Mouse (Mus musculus): ENCODE results near the gene Olfr523. TPM values are rescaled to one million over a fixed set of nuclear protein-coding genes. Genes with fewer than 3 reads are reported as not detected.

Gene Olfr523
- polyA plus RNA-seq, 1 experiment from 2014 or later: not detected

GRCm38 (mm10) chr7:140206904-140207303 lies 33.9 kb downstream of the Olfr523 start:
- Histone ChIP-seq H3K4me2 (no peak overlapping the region), H3K4me1 (no peaks in the 10 kb centered on the region), H3K36me3 (ENCODE audit: poor library complexity, severe bottlenecking) (no peaks in the 10 kb centered on the region), H3K4me3 (no peak overlapping the region), H3K9ac (no peak overlapping the region), H3K9me3 (replicated peaks) (no peaks in the 10 kb centered on the region), H3K27ac (no peak overlapping the region), H3K27me3 (0 out of 2 replicates have a peak, but pooled peaks cover 3% of the 10 kb centered on the region)
- 87% methylated on average over 3 of the region's 3 CpGs for WGBS
- ATAC-seq: no peak

- no peak overlapping the region for H3K4me2 ChIP-seq
- ATAC-seq: no peak
- H3K27ac ChIP-seq: no peak overlapping the region
- no peak overlapping the region for H3K9ac ChIP-seq
- 80% methylated on average over 8 of the region's 8 CpGs for WGBS
- H3K4me3 ChIP-seq: no peak overlapping the region
- no peaks in the 10 kb centered on the region for H3K9me3 ChIP-seq (replicated peaks)
- H3K36me3 ChIP-seq (ENCODE audit: poor library complexity, severe bottlenecking): no peaks in the 10 kb centered on the region
- H3K27me3 ChIP-seq: 0 out of 2 replicates have a peak, but pooled peaks cover 3% of the 10 kb centered on the region
- H3K4me1 ChIP-seq: no peaks in the 10 kb centered on the region
Measured at GRCm38 (mm10) chr7:140208153-140208552, 35.1 kb downstream of the Olfr523 start.

- H3K9ac ChIP-seq: no peak overlapping the region
- no peaks in the 10 kb centered on the region for H3K4me1 ChIP-seq
- no peak overlapping the region for H3K4me3 ChIP-seq
- H3K27me3 ChIP-seq: 0 out of 2 replicates have a peak, but pooled peaks cover 3% of the 10 kb centered on the region
- H3K27ac ChIP-seq: no peak overlapping the region
- no peaks in the 10 kb centered on the region for H3K36me3 ChIP-seq (ENCODE audit: poor library complexity, severe bottlenecking)
- 89% methylated on average over 3 of the region's 3 CpGs for WGBS
- no peaks in the 10 kb centered on the region for H3K9me3 ChIP-seq (replicated peaks)
- ATAC-seq: no peak
- no peak overlapping the region for H3K4me2 ChIP-seq
Measured at GRCm38 (mm10) chr7:140208677-140209076, 35.7 kb downstream of the Olfr523 start.

GRCm38 (mm10) chr7:140213841-140214240 lies 40.8 kb downstream of the Olfr523 start:
- Histone ChIP-seq H3K9ac (no peak overlapping the region), H3K27ac (no peak overlapping the region), H3K36me3 (ENCODE audit: poor library complexity, severe bottlenecking) (no peaks in the 10 kb centered on the region), H3K9me3 (replicated peaks) (no peaks in the 10 kb centered on the region), H3K4me1 (no peaks in the 10 kb centered on the region), H3K4me3 (no peak overlapping the region), H3K4me2 (no peak overlapping the region), H3K27me3 (no peaks in the 10 kb centered on the region)
- no peak for ATAC-seq
- 84% methylated on average over 5 of the region's 5 CpGs for WGBS

GRCm38 (mm10) chr7:140217967-140218366 lies 45.0 kb downstream of the Olfr523 start, which contains the start of gene Cd163l1:
Cd163l1 (plus strand) TSS chr7:140218267.
- WGBS: 91% methylated on average over 2 of the region's 2 CpGs
- Histone ChIP-seq H3K9me3 (replicated peaks) (no peaks in the 10 kb centered on the region), H3K9ac (no peak within 1 kb of the TSS), H3K4me2 (no peak within 1 kb of the TSS), H3K4me1 (no peaks in the 10 kb centered on the region), H3K27me3 (no peaks in the 10 kb centered on the region), H3K4me3 (no peak within 1 kb of the TSS), H3K36me3 (ENCODE audit: poor library complexity, severe bottlenecking) (no peaks in the 10 kb centered on the region), H3K27ac (no peak within 1 kb of the TSS)
- ATAC-seq: no peak

GRCm38 (mm10) chr7:140219268-140219667 lies 46.3 kb downstream of the Olfr523 start:
- H3K27ac ChIP-seq: no peak overlapping the region
- H3K4me3 ChIP-seq: no peak overlapping the region
- no peaks in the 10 kb centered on the region for H3K36me3 ChIP-seq (ENCODE audit: poor library complexity, severe bottlenecking)
- H3K4me1 ChIP-seq: no peaks in the 10 kb centered on the region
- no peak for ATAC-seq
- 41% methylated on average over 1 of the region's 1 CpGs for WGBS
- H3K27me3 ChIP-seq: no peaks in the 10 kb centered on the region
- no peaks in the 10 kb centered on the region for H3K9me3 ChIP-seq (replicated peaks)
- H3K4me2 ChIP-seq: no peak overlapping the region
- no peak overlapping the region for H3K9ac ChIP-seq

- Histone ChIP-seq H3K27ac (no peak overlapping the region), H3K9ac (no peak overlapping the region), H3K4me2 (no peak overlapping the region), H3K4me1 (no peaks in the 10 kb centered on the region), H3K9me3 (replicated peaks) (no peaks in the 10 kb centered on the region), H3K27me3 (no peaks in the 10 kb centered on the region), H3K4me3 (no peak overlapping the region), H3K36me3 (ENCODE audit: poor library complexity, severe bottlenecking) (no peaks in the 10 kb centered on the region)
- ATAC-seq: no peak
- WGBS: 89% methylated on average over 4 of the region's 4 CpGs
Measured at GRCm38 (mm10) chr7:140220375-140220774, 47.4 kb downstream of the Olfr523 start.

- Histone ChIP-seq H3K4me1 (no peaks in the 10 kb centered on the region), H3K27me3 (no peaks in the 10 kb centered on the region), H3K9me3 (replicated peaks) (no peaks in the 10 kb centered on the region), H3K36me3 (ENCODE audit: poor library complexity, severe bottlenecking) (no peaks in the 10 kb centered on the region), H3K4me3 (no peak overlapping the region), H3K4me2 (no peak overlapping the region), H3K27ac (no peak overlapping the region), H3K9ac (no peak overlapping the region)
- 89% methylated on average over 13 of the region's 13 CpGs for WGBS
- no peak for ATAC-seq
Measured at GRCm38 (mm10) chr7:140224209-140224608, 51.2 kb downstream of the Olfr523 start.

Other genes with a start within 250 kb of the Olfr523 start
- gene Utf1, start 229.4 kb upstream of the Olfr523 start, polyA plus RNA-seq (2015; fragmentation: Nextera tagmentation; extraction: Ambion mirVana): not detected in 2 replicates
- gene 6430531B16Rik, start 194.5 kb upstream of the Olfr523 start, polyA plus RNA-seq (2015; fragmentation: Nextera tagmentation; extraction: Ambion mirVana): 0.50 and 1.2 TPM in 2 replicates
- 3.9 and 4.3 TPM in 2 replicates for gene Adam8, start 180.7 kb upstream of the Olfr523 start, polyA plus RNA-seq (2015; fragmentation: Nextera tagmentation; extraction: Ambion mirVana)
- 52.2 and 53.7 TPM in 2 replicates for gene Zfp511, start 136.8 kb upstream of the Olfr523 start, polyA plus RNA-seq (2015; fragmentation: Nextera tagmentation; extraction: Ambion mirVana)
- gene Tubgcp2, start 136.5 kb upstream of the Olfr523 start, polyA plus RNA-seq (2015; fragmentation: Nextera tagmentation; extraction: Ambion mirVana): 69.6 and 74.7 TPM in 2 replicates
- gene Msx3, start 124.1 kb upstream of the Olfr523 start, polyA plus RNA-seq (2015; fragmentation: Nextera tagmentation; extraction: Ambion mirVana): 1.2 and 2.0 TPM in 2 replicates
- gene Caly, start 90.7 kb upstream of the Olfr523 start, polyA plus RNA-seq (2015; fragmentation: Nextera tagmentation; extraction: Ambion mirVana): 46.4 and 58.4 TPM in 2 replicates
- not detected in 2 replicates for gene Prap1, start 79.8 kb upstream of the Olfr523 start, polyA plus RNA-seq (2015; fragmentation: Nextera tagmentation; extraction: Ambion mirVana)
- 19.3 and 19.6 TPM in 2 replicates for gene Fuom, start 70.8 kb upstream of the Olfr523 start, polyA plus RNA-seq (2015; fragmentation: Nextera tagmentation; extraction: Ambion mirVana)
- gene Paox, start 57.4 kb upstream of the Olfr523 start, polyA plus RNA-seq (2015; fragmentation: Nextera tagmentation; extraction: Ambion mirVana): 7.5 and 9.7 TPM in 2 replicates
- gene Echs1, start 56.7 kb upstream of the Olfr523 start, polyA plus RNA-seq (2015; fragmentation: Nextera tagmentation; extraction: Ambion mirVana): 126 and 128 TPM in 2 replicates
- 35.3 and 38.7 TPM in 2 replicates for gene Mtg1, start 35.7 kb upstream of the Olfr523 start, polyA plus RNA-seq (2015; fragmentation: Nextera tagmentation; extraction: Ambion mirVana)
- 3.3 and 5.3 TPM in 2 replicates for gene Sprn, start 18.3 kb upstream of the Olfr523 start, polyA plus RNA-seq (2015; fragmentation: Nextera tagmentation; extraction: Ambion mirVana)
- not detected in 2 replicates for gene Olfr522, start 8.5 kb upstream of the Olfr523 start, polyA plus RNA-seq (2015; fragmentation: Nextera tagmentation; extraction: Ambion mirVana)
- gene Olfr524, start 32.7 kb downstream of the Olfr523 start, polyA plus RNA-seq (2015; fragmentation: Nextera tagmentation; extraction: Ambion mirVana): not detected in 2 replicates
- gene Cd163l1, start 45.0 kb downstream of the Olfr523 start, polyA plus RNA-seq (2015; fragmentation: Nextera tagmentation; extraction: Ambion mirVana): not detected in 2 replicates
- gene 5830411N06Rik, start 74.1 kb downstream of the Olfr523 start, polyA plus RNA-seq (2015; fragmentation: Nextera tagmentation; extraction: Ambion mirVana): not detected in 2 replicates
- not detected in 2 replicates for gene Olfr525, start 147.6 kb downstream of the Olfr523 start, polyA plus RNA-seq (2015; fragmentation: Nextera tagmentation; extraction: Ambion mirVana)
- not detected in 2 replicates for gene Olfr527, start 160.8 kb downstream of the Olfr523 start, polyA plus RNA-seq (2015; fragmentation: Nextera tagmentation; extraction: Ambion mirVana)
- not detected in 2 replicates for gene Olfr60, start 188.5 kb downstream of the Olfr523 start, polyA plus RNA-seq (2015; fragmentation: Nextera tagmentation; extraction: Ambion mirVana)
- gene Olfr530, start 203.1 kb downstream of the Olfr523 start, polyA plus RNA-seq (2015; fragmentation: Nextera tagmentation; extraction: Ambion mirVana): not detected in 2 replicates
- not detected in 2 replicates for gene Olfr531, start 229.7 kb downstream of the Olfr523 start, polyA plus RNA-seq (2015; fragmentation: Nextera tagmentation; extraction: Ambion mirVana)
- gene Olfr532, start 248.4 kb downstream of the Olfr523 start, polyA plus RNA-seq (2015; fragmentation: Nextera tagmentation; extraction: Ambion mirVana): not detected in 2 replicates